In the genomic region with DNA sequence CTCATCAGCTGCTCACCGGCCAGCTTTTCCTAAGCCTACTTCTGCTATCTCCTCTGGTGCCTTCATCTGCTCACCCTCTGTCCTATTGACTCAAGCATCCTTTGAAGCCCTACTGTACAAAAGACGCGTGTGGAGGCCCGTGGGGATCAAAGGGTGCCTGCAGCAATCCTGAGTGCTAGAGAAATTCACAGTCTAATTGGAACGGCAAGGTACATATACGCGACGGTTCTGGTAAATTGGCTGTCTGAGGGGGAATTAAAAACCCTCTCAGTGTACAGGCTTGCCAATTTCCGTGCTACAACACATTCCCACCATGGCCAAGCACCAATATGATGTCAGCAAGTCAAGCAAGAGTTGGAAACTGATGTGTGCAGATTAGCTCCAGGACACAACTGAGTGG, we compare ENCODE assay signal across 21 mouse cellular contexts.
DNase-seq lines count a peak whose midpoint lies in the region; ATAC-seq and TF ChIP-seq lines count a peak whose summit lies in the region.
"Had no signal": no experiment of that assay in that cellular context is flagged by ENCODE, and none has a peak within 500 bp of the region (broad histone marks: within the 10 kb centered on the region; RNA-seq: fewer than 3 reads in every experiment).

No protein-coding gene starts in this region.

- no peaks in the 10 kb centered on the region for H3K9me3 ChIP-seq in heart, embryonic 10.5 days
- H3K9me3 ChIP-seq in heart, embryonic 11.5 days (replicated peaks; ENCODE audit: control insufficient read depth, low read length), result no peaks in the 10 kb centered on the region
- no peaks in the 10 kb centered on the region for H3K9me3 ChIP-seq in forebrain, embryonic 16.5 days (ENCODE audit: control insufficient read depth, low read length)
- no peaks in the 10 kb centered on the region for H3K9me3 ChIP-seq in hindbrain, postnatal 0 days (ENCODE audit: low read length)
- H3K9me3 ChIP-seq in midbrain, embryonic 16.5 days (replicated peaks; ENCODE audit: control insufficient read depth, low read length, poor library complexity, severe bottlenecking), result no peaks in the 10 kb centered on the region
- H3K9me3 ChIP-seq: heart, embryonic 15.5 days; kidney, embryonic 15.5 days; limb, embryonic 12.5 days; neural tube, embryonic 12.5 days; stomach, embryonic 15.5 days had no signal

- peaks cover 26% of the 10 kb centered on the region for H3K27me3 ChIP-seq in heart, embryonic 10.5 days (ENCODE audit: insufficient read depth, poor library complexity, severe bottlenecking)
- H3K27me3 ChIP-seq in heart, embryonic 11.5 days (ENCODE audit: control insufficient read depth, insufficient read depth, low read length), result peaks cover 18% of the 10 kb centered on the region
- no peaks in the 10 kb centered on the region; the same call in 1 of the 2 replicates for H3K27me3 ChIP-seq in forebrain, embryonic 16.5 days (replicated peaks; ENCODE audit: control insufficient read depth, insufficient read depth, low read length)
- H3K27me3 ChIP-seq in hindbrain, postnatal 0 days (ENCODE audit: insufficient read depth, low read length), result no peaks in the 10 kb centered on the region
- H3K27me3 ChIP-seq in midbrain, embryonic 16.5 days (ENCODE audit: control insufficient read depth, insufficient read depth, low read depth, low read length), result no peaks in the 10 kb centered on the region
- H3K27me3 ChIP-seq: neural tube, embryonic 12.5 days; stomach, embryonic 15.5 days had no signal

- H3K4me3 ChIP-seq in heart, embryonic 10.5 days, result no peak overlapping the region
- H3K4me3 ChIP-seq in heart, embryonic 11.5 days (ENCODE audit: low read depth, low read length), result no peak overlapping the region
- no peak overlapping the region for H3K4me3 ChIP-seq in forebrain, embryonic 16.5 days (replicated peaks; ENCODE audit: low read length)
- H3K4me3 ChIP-seq in hindbrain, postnatal 0 days (ENCODE audit: low read length), result no peak overlapping the region
- H3K4me3 ChIP-seq in midbrain, embryonic 16.5 days (ENCODE audit: low read depth, low read length), result no peak overlapping the region
- H3K4me3 ChIP-seq in layer of hippocampus, adult 2 months, result no peak overlapping the region
- H3K4me3 ChIP-seq: heart, embryonic 15.5 days; kidney, embryonic 15.5 days; limb, embryonic 12.5 days; neural tube, embryonic 12.5 days; stomach, embryonic 15.5 days had no signal

- 64% methylated on average over 9 of the region's 9 CpGs for WGBS in heart, embryonic 10.5 days
- 62% methylated on average over 9 of the region's 9 CpGs for WGBS in heart, embryonic 11.5 days (ENCODE audit: insufficient replicate concordance)
- 10% methylated on average over 9 of the region's 9 CpGs for WGBS in forebrain, embryonic 16.5 days
- 29% methylated on average over 9 of the region's 9 CpGs for whole genome bisulfite sequencing in hindbrain, postnatal 0 days
- 8% methylated on average over 9 of the region's 9 CpGs for WGBS in midbrain, embryonic 16.5 days

- peak; percentile 45 for DNase-seq in heart, embryonic 10.5 days (ENCODE audit: low spot score)
- DNase-seq in hindbrain, postnatal 0 days (ENCODE audit: low spot score), result peak; percentile 31
- DNase-seq in T-cell, adult 2 months (ENCODE audit: low spot score), result no peak
- DNase-seq in cerebellum, postnatal 14 days, result no peak
- DNase-seq in layer of hippocampus, adult 2 months (ENCODE audit: low spot score in 2 of 2), result no peak
- DNase-seq: adrenal gland, postnatal 14 days; cerebellum, adult 11-12 months; heart, postnatal 4 days; kidney, postnatal 4 days; thymus, adult 2 months had no signal

- H3K9ac ChIP-seq in heart, embryonic 11.5 days (ENCODE audit: low read depth, low read length), result no peak overlapping the region
- no peak overlapping the region for H3K9ac ChIP-seq in forebrain, embryonic 16.5 days (replicated peaks; ENCODE audit: low read depth, low read length)
- H3K9ac ChIP-seq in hindbrain, postnatal 0 days (replicated peaks; ENCODE audit: low read length), result no peak overlapping the region
- H3K9ac ChIP-seq in midbrain, embryonic 16.5 days (ENCODE audit: low read depth, low read length), result no peak overlapping the region
- H3K9ac ChIP-seq: heart, embryonic 15.5 days; kidney, embryonic 15.5 days; limb, embryonic 12.5 days; liver, embryonic 14.5 days; neural tube, embryonic 12.5 days; stomach, embryonic 15.5 days had no signal

- H3K4me1 ChIP-seq in heart, embryonic 10.5 days, result peaks cover 9% of the 10 kb centered on the region; the same call in 1 of the 2 replicates
- no peaks in the 10 kb centered on the region for H3K4me1 ChIP-seq in heart, embryonic 11.5 days (ENCODE audit: control insufficient read depth, insufficient read depth, low read length)
- peaks cover 22% of the 10 kb centered on the region for H3K4me1 ChIP-seq in forebrain, embryonic 16.5 days (replicated peaks; ENCODE audit: control insufficient read depth, insufficient read depth, low read length)
- H3K4me1 ChIP-seq in hindbrain, postnatal 0 days (ENCODE audit: insufficient read depth, low read length), result peaks cover 8% of the 10 kb centered on the region
- H3K4me1 ChIP-seq in midbrain, embryonic 16.5 days (ENCODE audit: control insufficient read depth, insufficient read depth, low read length), result peaks cover 22% of the 10 kb centered on the region; the same call in 1 of the 2 replicates
- H3K4me1 ChIP-seq: heart, embryonic 15.5 days had no signal

- H3K4me2 ChIP-seq in heart, embryonic 11.5 days, result no peak overlapping the region
- H3K4me2 ChIP-seq in forebrain, embryonic 16.5 days (ENCODE audit: low read length), result no peak overlapping the region
- H3K4me2 ChIP-seq in hindbrain, postnatal 0 days (ENCODE audit: low read depth, low read length), result no peak overlapping the region
- no peak overlapping the region for H3K4me2 ChIP-seq in midbrain, embryonic 16.5 days (ENCODE audit: low read length)
- H3K4me2 ChIP-seq: heart, embryonic 15.5 days; kidney, embryonic 15.5 days; limb, embryonic 12.5 days; stomach, embryonic 15.5 days had no signal

- ATAC-seq in heart, embryonic 11.5 days (replicated peaks; ENCODE audit: insufficient number of reproducible peaks, low FRiP score, low TSS enrichment), result no peak
- ATAC-seq in forebrain, embryonic 16.5 days, result peak; percentile 43
- no peak for ATAC-seq in hindbrain, postnatal 0 days
- ATAC-seq in midbrain, embryonic 16.5 days, result peak; percentile 76
- ATAC-seq: intestine, embryonic 16.5 days had no signal

- TF ChIP-seq CTCF in hindbrain, postnatal 0 days (IDR thresholded peaks at IDR 0.05; ENCODE audit: low read depth), result no peak
- no peak for TF ChIP-seq CTCF in layer of hippocampus, adult 2 months (conservative IDR thresholded peaks at IDR 0.05)

- H3K27ac ChIP-seq in heart, embryonic 10.5 days, result no peak overlapping the region
- no peak overlapping the region for H3K27ac ChIP-seq in heart, embryonic 11.5 days (ENCODE audit: low read depth, low read length)
- H3K27ac ChIP-seq in forebrain, embryonic 16.5 days (ENCODE audit: low read length), result 0 out of 2 replicates have a peak overlapping the region, but pooled peaks have one; percentile 16
- H3K27ac ChIP-seq in hindbrain, postnatal 0 days, result no peak overlapping the region
- H3K27ac ChIP-seq in midbrain, embryonic 16.5 days (ENCODE audit: low read length), result peak overlapping the region; percentile 10; the same call in 1 of the 2 replicates
- no peak overlapping the region for H3K27ac ChIP-seq in layer of hippocampus, adult 2 months
- H3K27ac ChIP-seq: heart, embryonic 15.5 days; kidney, embryonic 15.5 days; limb, embryonic 12.5 days; liver, embryonic 14.5 days; neural tube, embryonic 12.5 days; stomach, embryonic 15.5 days had no signal

- no peaks in the 10 kb centered on the region for H3K36me3 ChIP-seq in heart, embryonic 10.5 days
- H3K36me3 ChIP-seq in heart, embryonic 11.5 days (ENCODE audit: control insufficient read depth, insufficient read depth, low read length), result no peaks in the 10 kb centered on the region
- H3K36me3 ChIP-seq in forebrain, embryonic 16.5 days (ENCODE audit: control insufficient read depth, insufficient read depth), result no peaks in the 10 kb centered on the region
- H3K36me3 ChIP-seq in hindbrain, postnatal 0 days (ENCODE audit: insufficient read depth, low read length), result no peaks in the 10 kb centered on the region
- no peaks in the 10 kb centered on the region for H3K36me3 ChIP-seq in midbrain, embryonic 16.5 days (ENCODE audit: control insufficient read depth, insufficient read depth, low read length)
- H3K36me3 ChIP-seq: G1E; heart, embryonic 15.5 days; kidney, embryonic 15.5 days; limb, embryonic 12.5 days; neural tube, embryonic 12.5 days; stomach, embryonic 15.5 days had no signal

Comparison
In these comparisons a context has a peak if more than half of its experiments do, and no peak if none do; other contexts are left out.
1. DNase-seq: peak in heart, embryonic 10.5 days (single experiment) and hindbrain, postnatal 0 days (single experiment); none in T-cell, adult 2 months (single experiment), cerebellum, postnatal 14 days (0 of 2) and layer of hippocampus, adult 2 months (0 of 2).
2. H3K27ac ChIP-seq: peak in forebrain, embryonic 16.5 days (single experiment) and midbrain, embryonic 16.5 days (single experiment); none in heart, embryonic 10.5 days (single experiment), heart, embryonic 11.5 days (single experiment), hindbrain, postnatal 0 days (single experiment) and layer of hippocampus, adult 2 months (single experiment).
3. ATAC-seq: peak in forebrain, embryonic 16.5 days (single experiment) and midbrain, embryonic 16.5 days (single experiment); none in heart, embryonic 11.5 days (single experiment) and hindbrain, postnatal 0 days (single experiment).